Mouse (Mus musculus): ENCODE data around the gene Foxq1. TPM values are rescaled to one million over a fixed set of nuclear protein-coding genes. Genes with fewer than 3 reads are reported as not detected.

The Foxq1 gene
- 1 to 10 TPM; 4.1 to 4.4 TPM for total RNA-seq (2021)
- long read RNA-seq, full-length matches to known transcripts = 6 of 6 reads
- long read RNA-seq, partial matches to known transcripts = 0 of 6 reads
- long read RNA-seq, other reads (novel, unspliced or antisense) = 0 of 6 reads

GRCm38 (mm10) chr13:31555834-31556233, at the start of gene Foxq1:
Foxq1 (plus strand) TSS chr13:31556134.
- DNase-seq (ENCODE audit: low spot score in 2 of 2) = no peak

- no peak for DNase-seq (ENCODE audit: low spot score in 2 of 2)
Observed at GRCm38 (mm10) chr13:31506494-31507167, 49.3 kb upstream of the Foxq1 start.

- no peak for DNase-seq (ENCODE audit: low spot score in 2 of 2)
Observed at GRCm38 (mm10) chr13:31515261-31515660, 40.7 kb upstream of the Foxq1 start.

- DNase-seq (ENCODE audit: low spot score in 2 of 2) = peak; percentile 34 to 42
Observed at GRCm38 (mm10) chr13:31518411-31518886, 37.5 kb upstream of the Foxq1 start.

- DNase-seq (ENCODE audit: low spot score in 2 of 2) = no peak
Observed at GRCm38 (mm10) chr13:31518971-31519370, 37.0 kb upstream of the Foxq1 start.

- no peak for DNase-seq (ENCODE audit: low spot score in 2 of 2)
Observed at GRCm38 (mm10) chr13:31524976-31525375, 31.0 kb upstream of the Foxq1 start.

- no peak for DNase-seq (ENCODE audit: low spot score in 2 of 2)
Observed at GRCm38 (mm10) chr13:31531186-31531585, 24.7 kb upstream of the Foxq1 start.

- DNase-seq (ENCODE audit: low spot score in 2 of 2) = no peak
Observed at GRCm38 (mm10) chr13:31531651-31532061, 24.3 kb upstream of the Foxq1 start.

- no peak for DNase-seq (ENCODE audit: low spot score in 2 of 2)
Observed at GRCm38 (mm10) chr13:31534726-31535125, 21.2 kb upstream of the Foxq1 start.

- no peak for DNase-seq (ENCODE audit: low spot score in 2 of 2)
Observed at GRCm38 (mm10) chr13:31543021-31543420, 12.9 kb upstream of the Foxq1 start.

- no peak for DNase-seq (ENCODE audit: low spot score in 2 of 2)
Observed at GRCm38 (mm10) chr13:31546784-31547183, 9.2 kb upstream of the Foxq1 start.

- no peak for DNase-seq (ENCODE audit: low spot score in 2 of 2)
Observed at GRCm38 (mm10) chr13:31547204-31547603, 8.7 kb upstream of the Foxq1 start.

GRCm38 (mm10) chr13:31547610-31548009, 8.3 kb upstream of the Foxq1 start:
- no peak for DNase-seq (ENCODE audit: low spot score in 2 of 2)

- no peak for DNase-seq (ENCODE audit: low spot score in 2 of 2)
Observed at GRCm38 (mm10) chr13:31556964-31557767, 1.2 kb downstream of the Foxq1 start.

GRCm38 (mm10) chr13:31557768-31558520, 2.0 kb downstream of the Foxq1 start:
- peak; percentile 19 to 25 for DNase-seq (ENCODE audit: low spot score in 2 of 2)

GRCm38 (mm10) chr13:31558521-31559418, 2.8 kb downstream of the Foxq1 start, which contains the start of gene A530084C06Rik:
A530084C06Rik (minus strand) TSS chr13:31559333.
- DNase-seq (ENCODE audit: low spot score in 2 of 2) = peak; percentile 17 to 40

GRCm38 (mm10) chr13:31559419-31560144, 3.6 kb downstream of the Foxq1 start:
- DNase-seq (ENCODE audit: low spot score in 2 of 2) = peak; percentile 37 to 71

GRCm38 (mm10) chr13:31564394-31564793, 8.5 kb downstream of the Foxq1 start:
- DNase-seq (ENCODE audit: low spot score in 2 of 2) = no peak

GRCm38 (mm10) chr13:31567099-31567498, 11.2 kb downstream of the Foxq1 start:
- DNase-seq (ENCODE audit: low spot score in 2 of 2) = no peak
